Mouse (Mus musculus) heart, adult 18-20 months (tissue): ENCODE measurements around the gene Dstyk. TPM values are rescaled to one million over a fixed set of nuclear protein-coding genes. Genes with fewer than 3 reads are reported as not detected.
"Not testable (repeated sequence)": the region's sequence is repeated elsewhere in the genome, so short reads cannot be mapped to it uniquely, and the experiment has no call there.

Experiments used
- DNase-seq, 2 experiments: peaks; one replicate each; pipeline ENCODE4 v3.0.0; 2021 to 2022; ENCODE audit warnings: mixed read lengths in 1 of 2
- total RNA-seq, 2 experiments: library from RNA; stranded (reverse); gene quantifications; 2 replicates each; pipeline ENCODE4 v1.2.3; 2021

Dstyk gene
- total RNA-seq, 2 experiments from 2014 or later, result 15.2 to 15.3 TPM

DNA sequence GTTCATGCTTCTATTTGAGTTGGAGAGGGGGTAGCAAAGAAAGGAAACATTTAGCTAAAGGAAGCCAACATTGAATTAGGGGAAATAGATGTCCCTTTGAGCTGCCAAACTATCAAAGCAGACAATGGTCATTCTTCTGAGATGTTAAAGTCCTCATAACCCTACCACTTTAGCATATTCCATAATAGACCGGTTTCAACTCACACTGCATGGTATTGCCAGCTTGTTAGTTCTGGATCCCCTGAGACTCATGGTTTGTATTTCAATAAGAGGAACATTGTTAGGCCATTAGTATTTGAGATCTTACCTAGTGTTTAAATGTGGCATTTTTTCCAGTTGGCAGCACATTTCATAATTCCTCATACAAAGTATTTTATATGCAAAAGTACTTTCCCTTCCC lies 19.6 kb downstream of the Dstyk start:
- no peak for DNase-seq

DNA sequence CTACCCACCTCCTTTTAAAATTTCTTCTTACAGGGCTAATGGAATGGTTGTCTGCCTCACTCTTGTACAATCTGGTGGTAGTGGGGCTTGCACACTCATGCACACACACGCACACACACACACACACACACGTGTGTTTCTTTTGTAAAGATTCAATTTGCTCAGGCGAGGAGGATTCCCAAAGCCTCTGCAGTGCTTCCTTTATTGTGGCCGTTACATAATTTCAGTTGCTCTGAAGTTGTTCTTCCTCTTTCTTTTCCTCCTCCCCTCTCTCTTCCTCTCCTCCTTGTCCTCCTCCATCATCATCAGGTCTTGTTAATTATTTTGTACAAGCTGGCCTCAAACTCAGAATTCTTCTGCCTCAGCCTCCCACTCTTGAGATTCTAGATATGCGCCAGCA lies 20.0 kb downstream of the Dstyk start:
- no peak for DNase-seq

DNA sequence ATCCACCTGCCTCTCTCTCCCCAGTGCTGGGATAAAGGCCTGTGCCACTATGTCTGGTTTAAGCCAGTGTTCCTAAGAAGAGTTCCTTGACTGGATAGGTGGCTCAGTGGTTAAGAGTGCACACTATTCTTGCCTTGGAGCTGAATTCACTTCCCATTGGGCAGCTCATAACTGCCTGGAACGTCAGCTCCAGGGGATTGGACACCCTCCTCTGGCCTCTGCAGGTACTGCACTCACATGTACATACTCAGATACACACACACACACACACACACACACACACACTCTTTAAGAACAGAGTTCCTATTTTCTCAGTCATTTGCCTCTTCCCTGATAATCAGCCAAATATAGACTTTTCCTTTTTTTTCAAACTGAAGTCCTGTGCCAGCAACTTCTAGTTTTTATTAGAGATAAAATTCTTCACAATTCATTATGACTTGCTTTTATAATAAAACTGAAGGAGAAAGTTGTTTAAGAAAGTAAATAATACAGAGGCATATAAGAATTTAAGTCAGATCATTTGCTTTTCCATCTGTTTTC lies 23.6 kb downstream of the Dstyk start:
- no peak for DNase-seq

DNA sequence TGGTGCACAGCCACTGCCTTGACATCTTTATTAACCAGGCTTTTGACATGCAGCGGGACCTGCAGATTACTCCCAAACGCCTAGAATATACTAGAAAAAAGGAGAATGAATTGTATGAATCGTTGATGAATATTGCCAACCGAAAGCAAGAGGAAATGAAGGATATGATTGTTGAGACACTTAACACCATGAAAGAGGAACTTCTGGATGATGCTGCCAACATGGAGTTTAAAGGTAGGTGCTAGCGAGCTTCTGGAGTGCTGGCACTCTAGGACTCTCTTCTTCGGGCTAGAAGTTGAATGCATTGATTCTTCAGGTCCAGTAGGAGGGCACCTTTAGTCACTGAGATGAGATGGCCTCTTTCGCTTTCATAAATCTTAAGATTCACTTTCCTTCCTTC lies 32.4 kb downstream of the Dstyk start:
- no peak for DNase-seq

DNA sequence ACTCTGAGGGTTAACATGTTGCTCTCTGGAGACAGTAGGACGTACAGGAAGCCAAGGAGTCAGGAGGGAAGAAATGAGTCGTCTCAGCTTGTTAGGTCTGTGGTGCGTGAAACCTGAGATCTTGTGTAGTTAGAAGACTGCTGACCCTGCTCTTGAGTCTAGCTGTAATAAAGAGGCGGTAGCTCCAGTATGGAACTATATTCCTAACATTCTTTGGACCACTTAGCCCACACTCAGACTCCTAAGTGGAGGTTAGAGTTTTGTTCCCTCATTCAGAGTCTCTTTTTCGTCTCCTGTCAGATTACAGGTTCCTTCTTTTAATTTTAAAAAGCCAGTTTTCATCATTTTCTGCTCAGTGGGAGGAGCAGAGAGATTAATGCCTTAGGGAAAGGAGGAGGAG lies 47.3 kb downstream of the Dstyk start:
- no peak for DNase-seq

DNA sequence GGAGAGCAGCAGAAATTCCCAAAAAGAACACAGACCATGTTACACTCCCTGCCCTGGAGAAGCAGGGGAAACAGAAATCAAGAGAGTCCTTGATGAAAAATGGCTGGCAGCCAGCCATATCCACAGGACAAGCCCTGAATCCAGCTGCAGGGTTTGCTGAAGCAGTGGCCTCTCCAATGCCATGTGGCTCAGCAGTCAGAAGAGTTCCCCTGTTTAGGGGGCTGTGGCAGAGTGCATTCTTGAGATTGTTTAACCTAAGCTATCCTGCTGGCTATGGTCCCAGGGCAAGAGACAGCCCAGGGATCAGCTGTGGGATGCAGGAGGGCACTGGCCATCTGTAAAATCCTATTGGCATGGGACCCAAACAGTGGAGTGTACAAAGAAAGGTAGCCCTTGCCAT lies 51.6 kb downstream of the Dstyk start:
- no peak for DNase-seq

DNA sequence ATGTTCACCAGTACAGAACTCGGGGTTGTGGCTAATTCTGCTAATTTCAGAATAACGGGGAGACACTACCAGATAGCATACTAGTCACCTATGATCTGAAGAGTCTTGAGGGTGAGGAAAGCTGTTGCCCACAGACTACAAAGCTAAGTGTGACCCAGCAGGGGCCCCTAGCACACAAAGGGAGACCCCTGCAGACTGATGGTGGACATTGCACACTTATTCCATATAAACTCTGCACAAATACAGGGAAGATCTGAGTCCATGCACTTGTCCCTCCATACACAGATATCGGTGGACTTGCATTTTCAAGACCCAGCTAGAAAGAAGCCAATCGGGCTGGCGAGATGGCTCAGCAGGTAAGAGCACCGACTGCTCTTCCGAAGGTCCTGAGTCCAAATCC lies 52.2 kb downstream of the Dstyk start:
- no peak for DNase-seq

DNA sequence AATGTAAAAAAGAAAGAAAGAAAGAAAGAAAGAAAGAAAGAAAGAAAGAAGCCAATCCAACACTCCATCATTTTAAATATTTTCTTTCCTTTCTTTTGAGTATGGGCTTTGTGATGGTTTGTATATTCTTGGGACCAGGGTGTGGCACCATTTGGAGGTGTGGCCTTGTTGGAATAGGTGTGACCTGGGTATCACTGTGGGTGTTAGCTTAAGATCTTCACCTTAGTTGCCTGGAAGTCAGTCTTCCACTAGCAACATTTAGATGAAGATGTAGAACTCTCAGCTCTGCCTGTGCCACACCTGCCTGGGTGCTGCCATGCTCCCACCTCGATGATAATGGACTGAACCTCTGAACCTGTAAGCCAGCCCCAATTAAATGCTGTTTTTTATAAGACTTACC lies 52.7 kb downstream of the Dstyk start:
- not testable (repeated sequence) for DNase-seq

DNA sequence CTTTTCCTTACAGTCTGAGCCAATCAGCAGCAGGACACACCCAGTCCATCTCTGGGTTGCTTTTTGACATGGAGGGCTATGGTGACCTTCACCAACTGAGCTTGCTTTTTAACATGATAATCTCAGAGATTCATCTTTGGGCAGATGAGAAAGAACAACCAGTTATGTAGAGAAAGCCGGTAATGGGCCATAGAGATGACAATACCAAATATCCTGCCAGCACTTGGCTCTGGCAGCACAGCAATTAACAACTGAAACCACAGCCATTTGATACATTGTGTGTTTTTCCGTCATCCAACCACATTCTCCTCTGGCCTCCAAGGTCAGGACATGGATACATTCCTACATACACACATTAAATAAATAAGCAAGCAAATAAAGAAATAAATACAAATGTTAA lies 53.7 kb downstream of the Dstyk start:
- DNase-seq, result no peak

DNA sequence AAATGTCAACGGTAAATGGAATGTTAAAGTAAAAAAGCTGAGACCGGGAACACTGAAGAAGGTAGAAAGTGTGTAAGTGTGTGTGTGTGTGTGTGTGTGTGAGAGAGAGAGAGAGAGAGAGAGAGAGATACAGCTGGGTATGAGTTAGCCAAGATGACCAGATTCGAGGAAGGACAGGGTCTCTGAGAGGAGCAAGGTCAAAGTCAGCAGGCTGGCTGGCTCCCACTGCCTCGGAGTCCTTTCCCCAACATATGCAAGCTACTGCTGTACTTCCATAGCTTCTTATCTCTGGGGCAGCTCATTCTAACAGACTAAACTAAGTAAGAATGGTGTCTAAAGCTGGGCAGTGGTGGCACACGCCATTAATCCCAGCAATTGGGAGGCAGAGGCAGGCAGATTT lies 54.1 kb downstream of the Dstyk start:
- no peak for DNase-seq

DNA sequence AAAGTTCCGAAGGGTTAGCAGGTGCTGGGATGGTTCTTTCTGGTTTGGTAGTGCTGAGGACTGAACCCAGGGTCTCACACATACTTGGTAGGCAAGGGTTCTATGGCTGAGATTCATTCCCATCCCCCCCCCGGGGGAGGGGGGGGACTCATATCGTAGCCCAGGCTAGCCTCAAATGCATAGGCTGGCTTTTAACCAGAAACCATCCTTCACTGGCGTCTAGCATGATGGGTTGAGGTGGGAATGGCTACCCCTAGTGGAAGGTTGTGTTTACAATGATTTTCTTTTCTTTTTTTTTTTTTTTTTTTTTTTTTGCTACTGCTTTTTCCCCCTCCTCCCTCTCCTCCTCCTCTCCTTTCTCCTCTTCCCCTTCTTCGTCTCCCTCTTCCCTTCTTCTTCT lies 55.2 kb downstream of the Dstyk start:
- no peak for DNase-seq

DNA sequence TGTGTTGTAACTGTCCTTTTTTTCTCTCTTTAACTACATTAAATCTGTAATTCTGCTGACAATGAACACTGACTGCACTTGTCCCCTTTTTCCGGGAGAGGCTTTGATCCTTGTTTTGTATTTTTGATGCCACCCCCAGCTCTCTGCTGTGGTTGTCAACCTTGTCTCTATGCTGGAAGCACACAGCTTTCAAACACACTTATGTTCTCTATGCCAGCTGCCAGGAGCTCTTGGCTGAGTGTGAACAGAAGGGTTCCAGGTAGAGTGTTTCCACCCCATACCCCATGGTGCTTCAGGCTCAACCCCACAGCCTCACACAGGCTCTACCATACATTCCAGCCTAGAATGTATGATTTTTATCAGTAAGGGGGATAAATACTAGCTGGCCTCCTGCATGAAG lies 57.1 kb downstream of the Dstyk start:
- no peak for DNase-seq

DNA sequence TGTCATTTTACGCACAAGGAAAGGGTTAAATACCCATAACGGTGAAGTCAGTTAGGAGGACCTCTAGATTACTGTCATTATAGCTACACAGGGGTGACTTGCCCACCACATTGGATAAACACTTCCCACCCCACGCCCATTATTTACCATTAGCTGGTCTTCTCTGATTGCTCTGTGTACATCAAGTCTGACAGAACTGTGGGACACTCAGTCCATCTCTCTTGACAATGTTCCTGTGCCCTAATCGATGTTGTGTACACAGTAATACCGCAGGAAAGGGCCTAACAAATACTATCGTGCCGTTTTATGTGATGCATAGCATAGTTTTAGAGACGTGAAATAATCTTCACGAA lies 59.2 kb downstream of the Dstyk start:
- no peak for DNase-seq

DNA sequence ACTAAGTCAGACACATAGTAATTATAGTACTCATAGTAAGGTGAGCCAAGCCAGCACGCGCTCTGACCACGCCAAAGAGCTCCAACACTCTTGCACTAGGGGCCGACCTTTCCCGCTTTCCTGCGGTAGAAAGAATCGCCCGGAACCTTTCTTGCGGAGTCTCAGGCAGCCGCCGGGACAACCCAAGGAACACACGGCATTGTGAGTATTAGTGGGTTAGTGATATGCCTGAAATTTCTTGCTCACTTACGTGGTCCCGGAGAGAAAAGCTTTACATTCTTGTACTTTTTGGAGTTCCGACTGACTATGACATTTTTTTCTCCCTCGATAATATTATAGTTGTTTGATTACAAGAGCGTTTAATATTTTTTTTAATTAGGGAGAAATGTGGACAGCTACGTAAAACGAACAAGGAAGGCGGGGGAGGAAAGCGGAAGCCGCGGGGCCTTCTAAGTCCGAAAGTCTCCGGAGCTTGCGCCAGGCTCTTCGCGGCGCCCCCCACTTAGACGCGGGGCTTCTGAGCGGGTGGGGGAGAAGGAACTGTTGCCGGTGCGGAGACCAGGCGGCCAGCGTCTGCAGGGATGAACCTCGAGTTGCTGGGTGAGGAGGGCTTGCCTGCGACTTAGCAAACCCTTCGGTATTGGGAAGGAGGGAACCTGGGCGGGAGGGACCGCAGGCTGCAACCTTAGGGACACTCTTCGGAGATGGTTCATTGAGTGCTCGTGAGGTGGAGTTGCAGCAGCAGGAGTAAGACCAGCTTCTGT lies 59.8 kb downstream of the Dstyk start, which contains the start of gene Rbbp5:
Gene Rbbp5, plus strand, starts transcription at position 438 of the 764 bp plus-strand sequence.
- DNase-seq, result peak; percentile 88 to 97

DNA sequence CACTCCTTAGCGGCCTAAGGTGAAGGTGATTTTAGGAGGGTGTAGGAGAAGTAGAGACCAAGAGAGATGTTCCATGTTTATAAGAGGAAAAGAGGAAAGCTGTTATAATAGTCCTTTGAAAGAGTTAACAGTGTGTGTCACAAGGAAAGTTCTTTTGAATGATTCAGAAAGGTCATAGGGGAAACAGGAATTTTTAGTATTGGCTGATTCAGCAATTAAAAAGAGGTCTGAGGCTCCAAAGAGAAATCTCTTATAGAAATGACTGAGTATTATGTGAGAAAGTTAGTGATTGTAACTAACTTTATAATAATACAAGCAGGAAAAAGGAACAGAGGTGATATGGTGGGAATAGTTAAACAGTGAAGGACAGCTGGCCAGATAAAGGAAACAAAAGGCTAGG lies 62.1 kb downstream of the Dstyk start:
- no peak for DNase-seq

DNA sequence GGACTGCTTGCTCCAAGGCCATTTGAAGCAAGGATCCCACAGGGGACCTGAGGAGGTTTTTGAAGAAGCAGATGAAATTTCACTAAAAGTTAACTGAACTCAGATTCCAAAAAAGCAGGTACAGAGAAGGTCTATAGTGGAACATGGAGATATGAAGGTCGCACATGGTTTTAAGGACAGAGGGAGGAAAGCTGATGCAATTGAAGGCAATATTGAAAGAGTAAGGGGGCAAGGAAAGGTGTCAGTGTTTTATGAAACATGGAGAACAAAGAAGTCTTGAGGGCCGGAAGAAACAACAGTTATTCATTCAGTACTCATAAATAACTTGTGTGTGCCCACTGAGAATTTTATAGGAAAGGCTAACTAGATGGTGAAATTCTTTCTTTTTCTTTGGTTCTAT lies 64.3 kb downstream of the Dstyk start:
- no peak for DNase-seq

DNA sequence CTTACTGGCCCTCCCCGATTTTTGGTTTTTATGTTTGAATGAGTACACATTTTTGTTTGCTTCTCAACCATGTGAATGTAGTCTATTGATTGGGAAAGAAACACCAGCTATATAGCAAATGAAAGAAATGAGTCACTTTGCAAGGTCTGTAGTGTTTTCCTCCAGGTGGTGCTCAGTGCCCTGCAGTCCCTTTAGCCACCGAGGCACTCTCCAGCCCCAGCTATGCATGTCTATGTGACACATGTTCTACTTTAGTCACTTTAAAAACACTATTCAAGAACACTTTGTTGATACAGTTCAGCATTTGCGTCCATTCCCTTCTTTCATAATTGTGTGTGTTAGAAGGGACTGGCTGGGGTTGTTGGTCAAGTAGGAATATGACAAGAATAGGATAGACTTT lies 65.9 kb downstream of the Dstyk start:
- DNase-seq, result no peak

DNA sequence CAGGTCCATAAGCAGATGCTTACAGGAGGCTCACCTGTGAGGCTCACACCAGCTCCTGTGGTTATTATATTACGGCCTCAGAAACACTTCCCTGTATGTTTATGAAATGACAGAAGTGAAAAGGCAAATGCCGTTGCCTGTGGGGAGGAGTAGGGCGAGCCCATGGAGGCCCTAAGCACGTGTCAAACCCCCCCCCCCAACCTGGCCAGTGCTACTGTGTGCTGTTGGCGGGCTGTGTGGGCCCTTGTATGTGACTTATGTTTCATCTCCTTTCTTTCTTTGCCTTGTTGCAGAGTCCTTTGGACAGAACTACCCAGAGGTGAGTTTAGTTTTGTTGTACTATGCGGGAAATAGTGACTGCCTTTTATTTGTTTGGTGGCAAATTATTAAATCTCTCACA lies 66.4 kb downstream of the Dstyk start:
- DNase-seq, result no peak

DNA sequence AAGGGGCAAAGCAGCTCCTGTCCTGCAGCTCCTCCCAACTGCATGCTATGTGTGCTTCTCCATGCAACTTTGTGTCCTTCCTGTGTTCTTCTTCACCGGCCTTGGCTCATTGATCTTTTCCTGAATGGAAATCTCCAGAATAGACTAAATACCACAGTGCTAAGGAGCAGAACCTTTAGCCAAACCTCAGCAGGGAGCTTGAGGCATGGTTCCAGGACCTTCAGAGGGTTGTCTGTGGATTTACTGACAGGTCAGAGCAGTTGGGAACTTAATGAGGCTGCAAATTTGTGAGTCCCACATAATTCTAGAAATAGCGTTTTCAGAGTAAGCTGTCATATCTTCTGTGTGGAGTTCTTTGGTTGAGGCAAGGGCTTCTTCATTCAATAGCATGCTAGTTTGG lies 83.2 kb downstream of the Dstyk start:
- no peak for DNase-seq

DNA sequence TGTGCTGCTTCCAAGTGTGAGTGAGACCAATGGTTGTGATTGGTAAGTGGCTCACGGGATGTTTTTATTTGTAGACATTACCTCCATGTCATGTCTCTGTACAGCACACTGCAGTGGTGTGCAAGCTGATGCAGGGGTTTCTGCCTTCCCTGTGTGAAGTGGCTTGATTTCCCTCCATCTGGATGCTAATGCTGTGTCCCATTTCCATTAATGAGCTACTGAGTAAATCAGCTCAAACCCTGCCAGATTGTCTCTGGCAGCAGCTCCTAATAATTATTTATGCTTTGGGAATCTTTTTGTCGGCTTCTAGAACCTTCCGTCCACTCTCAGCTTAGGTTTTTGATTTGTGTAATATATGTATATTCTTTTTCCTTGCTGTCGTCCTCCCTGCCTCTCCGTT lies 87.8 kb downstream of the Dstyk start:
- DNase-seq, result no peak

DNA sequence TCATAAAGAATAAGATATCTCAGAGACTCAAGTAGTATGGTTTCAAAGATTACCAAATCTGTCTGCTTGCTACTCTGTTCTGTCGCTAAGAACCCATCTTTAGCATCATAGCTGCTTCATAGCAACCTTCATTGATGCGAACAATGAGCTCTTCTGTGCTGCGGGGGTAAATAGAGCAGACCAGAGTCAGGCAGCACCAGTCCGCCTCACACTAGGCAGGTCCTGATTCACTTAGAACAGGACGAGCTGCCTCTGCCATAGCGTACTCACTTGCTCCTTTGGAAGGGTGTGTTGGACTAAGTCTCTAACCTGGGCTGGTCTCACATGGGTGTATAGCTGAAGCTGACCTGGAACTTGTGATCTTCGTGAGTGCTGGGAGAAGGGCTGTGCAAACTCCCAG lies 88.7 kb downstream of the Dstyk start, which contains the start of gene Tmem81:
Gene Tmem81, plus strand, starts transcription at position 173 of the 400 bp plus-strand sequence.
- DNase-seq, result no peak

DNA sequence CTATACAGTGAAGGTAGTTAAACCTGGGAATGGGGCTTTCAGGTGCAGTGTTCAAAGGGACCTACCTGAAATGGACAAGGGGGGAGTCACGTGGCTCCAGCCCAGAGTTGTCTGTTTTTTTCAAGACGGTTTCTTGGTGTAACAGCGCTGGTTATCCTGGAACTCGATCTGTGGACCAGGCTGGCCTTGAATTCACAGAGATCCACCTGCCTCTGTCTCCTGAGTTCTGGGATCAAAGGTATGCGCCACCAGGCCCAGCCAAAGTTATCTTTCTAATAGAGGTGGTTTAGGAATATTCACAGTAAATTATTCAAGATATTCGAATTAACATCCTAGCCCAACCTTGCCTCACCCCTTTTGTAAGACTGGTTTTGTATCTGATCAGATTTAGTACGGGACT lies 89.3 kb downstream of the Dstyk start:
- DNase-seq, result no peak

DNA sequence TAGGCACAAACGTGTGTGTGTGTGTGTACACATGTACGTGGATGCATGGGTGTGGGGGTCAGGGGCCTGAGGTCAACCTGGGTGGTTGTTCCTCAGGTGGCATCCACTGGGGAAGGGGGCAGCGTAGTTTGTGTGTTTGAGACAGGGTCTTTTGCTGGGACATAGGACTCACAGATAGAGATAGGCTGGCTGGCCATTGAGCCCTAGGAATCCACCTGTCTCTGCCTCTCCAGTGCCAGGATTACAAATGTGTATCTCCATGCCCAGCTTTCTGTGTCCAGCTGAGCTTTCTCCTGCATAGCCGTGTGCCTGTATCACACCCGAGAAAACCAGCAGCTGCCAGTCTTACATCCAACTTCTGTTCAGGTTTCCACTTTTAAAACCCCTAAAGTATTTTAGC lies 92.4 kb downstream of the Dstyk start:
- no peak for DNase-seq

DNA sequence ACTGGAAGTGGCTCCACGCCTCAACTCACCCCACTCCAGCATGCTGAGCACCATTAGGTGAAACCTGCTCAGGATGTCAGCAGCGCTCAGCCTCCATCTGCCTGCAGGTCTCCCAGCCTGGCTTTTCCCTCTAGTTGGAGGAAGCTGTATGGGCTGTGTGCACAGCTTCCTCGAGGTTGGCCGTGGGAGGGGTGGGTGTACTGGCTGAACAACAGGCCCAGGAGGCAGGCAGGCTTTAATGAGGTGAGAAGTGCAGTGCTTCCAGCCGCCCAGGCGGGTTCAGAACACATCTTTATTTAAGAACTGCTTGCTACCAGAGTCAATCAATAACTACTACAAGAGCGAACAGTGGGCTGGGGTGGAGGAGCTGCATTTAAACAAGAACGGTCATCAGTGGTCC lies 94.2 kb downstream of the Dstyk start:
- DNase-seq, result no peak

DNA sequence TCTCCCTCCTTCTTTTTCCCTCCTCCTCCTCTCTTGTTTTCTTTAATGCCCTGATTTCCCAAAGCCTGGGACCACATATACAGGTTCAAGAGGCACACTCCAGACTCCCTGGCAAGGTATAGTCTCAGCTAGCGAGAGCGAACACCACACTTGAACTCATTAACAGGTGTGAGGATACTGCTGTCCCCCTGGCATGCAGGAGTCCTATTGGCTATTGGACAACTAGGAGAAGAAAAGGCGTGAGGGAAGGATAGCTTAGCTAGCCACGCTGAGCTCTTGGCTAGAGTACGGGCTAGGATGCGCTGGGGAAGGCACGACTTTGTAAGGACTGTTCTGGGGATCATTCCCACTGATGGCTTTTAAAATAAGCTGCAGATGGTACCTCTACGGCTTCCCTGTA lies 94.8 kb downstream of the Dstyk start:
- no peak for DNase-seq
